Mouse (Mus musculus): ENCODE data around the gene Kcna1.

Kcna1 gene

DNA sequence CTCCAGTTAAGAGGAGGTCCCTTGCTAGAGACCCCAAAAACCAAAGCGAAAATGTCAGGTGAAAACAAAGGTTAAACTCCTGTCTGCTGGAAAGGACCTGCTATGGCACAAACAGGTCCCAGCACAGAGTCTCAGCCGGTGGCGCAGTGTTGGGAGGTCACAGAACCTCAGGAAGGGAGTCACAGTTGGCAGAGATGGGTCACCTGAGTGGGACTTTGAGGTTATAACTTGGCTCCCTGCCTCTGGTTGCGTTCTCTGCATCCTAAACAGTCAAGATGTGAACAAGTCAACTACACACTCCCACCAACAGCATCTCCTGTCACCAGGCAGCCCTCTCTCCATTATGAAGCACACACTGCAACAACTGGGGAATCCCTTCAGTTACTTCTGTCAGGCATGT, 48.4 kb downstream of the Kcna1 start:
- DNase-seq (ENCODE audit: low read depth, low spot score), result no peak

- no peak for DNase-seq (ENCODE audit: low read depth, low spot score)
Observed at GRCm38 (mm10) chr6:126595805-126596629, 50.2 kb downstream of the Kcna1 start.

GRCm38 (mm10) chr6:126595130-126595529, 51.1 kb downstream of the Kcna1 start:
- no peak for DNase-seq (ENCODE audit: low read depth, low spot score)

GRCm38 (mm10) chr6:126594365-126594764, 51.8 kb downstream of the Kcna1 start:
- no peak for DNase-seq (ENCODE audit: low read depth, low spot score)

- DNase-seq (ENCODE audit: low read depth, low spot score), result no peak
Observed at GRCm38 (mm10) chr6:126593336-126593735, 52.8 kb downstream of the Kcna1 start.

Data from retina, adult 2 months (tissue).